Mouse (Mus musculus) v-Abl transformed pro-B cells (cell line): Measurements from ENCODE around the gene Klk14.

ENCODE experiments used
- in situ Hi-C, 2 experiments: fragments of 400-800 bp; cut with MboI; formaldehyde crosslinking; loops; one replicate each; pipeline ENCODE4 v1.15.1; 2025; ENCODE audit not compliant: unreplicated experiment in 2 of 2

Klk14 gene

GRCm38 (mm10) chr7:43712267-43712666, 22.0 kb downstream of the Klk14 start, which contains the start of gene Klk13:
Gene Klk13 (plus strand): TSS chr7:43712567.
- in situ Hi-C loops, result no loop called here

GRCm38 (mm10) chr7:43712917-43713316, 22.7 kb downstream of the Klk14 start:
- in situ Hi-C loops, result no loop called here

DNA sequence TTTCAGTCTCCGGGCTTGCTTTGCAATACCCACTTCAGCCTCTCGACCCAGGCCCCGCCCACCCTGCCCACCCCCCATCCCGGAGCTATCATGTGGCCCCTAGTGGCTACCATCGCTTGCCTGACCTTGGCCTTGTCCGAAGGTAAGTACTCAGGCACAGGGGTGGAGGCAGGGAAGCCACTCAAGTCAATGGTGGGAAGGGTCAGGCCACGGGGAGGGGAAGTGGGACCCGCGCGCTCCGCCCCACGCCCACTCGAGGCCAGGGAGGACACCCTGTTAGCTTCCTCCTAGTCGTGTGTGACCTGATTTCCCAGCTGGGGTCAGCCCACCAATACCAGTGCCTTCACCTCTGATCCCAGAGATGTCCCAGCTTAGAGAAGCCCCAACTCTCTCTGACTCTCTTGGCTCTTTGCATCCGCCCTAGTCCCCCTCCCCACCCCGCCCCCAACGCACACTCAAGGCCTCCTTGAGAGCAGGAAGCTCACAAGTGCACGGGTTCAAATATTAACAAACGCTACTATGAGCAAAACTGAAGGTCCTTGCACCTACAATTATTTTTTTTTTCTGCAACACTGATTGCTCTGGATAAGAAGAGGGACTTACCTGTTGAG, 23.6 kb downstream of the Klk14 start:
- in situ Hi-C loops, result no loop called here
